28 mouse cellular contexts compared by ENCODE assay signal in genomic region chr8:45743739-45744138, GRCm38 (mm10).
"Had no signal": no experiment of that assay in that cellular context is flagged by ENCODE, and none has a peak within 500 bp of the region (broad histone marks: within the 10 kb centered on the region; RNA-seq: fewer than 3 reads in every experiment).

No protein-coding gene starts in this region.

- H3K27me3 ChIP-seq: embryonic facial prominence, embryonic 12.5 days; embryonic facial prominence, embryonic 13.5 days; embryonic facial prominence, embryonic 15.5 days; forebrain, embryonic 12.5 days; forebrain, embryonic 13.5 days; forebrain, embryonic 15.5 days had no signal

- ATAC-seq: forebrain, embryonic 13.5 days; forebrain, embryonic 14.5 days; forebrain, embryonic 15.5 days; forebrain, embryonic 16.5 days; forebrain, postnatal 0 days had no signal

- H3K9me3 ChIP-seq: embryonic facial prominence, embryonic 10.5 days; embryonic facial prominence, embryonic 12.5 days; embryonic facial prominence, embryonic 13.5 days; embryonic facial prominence, embryonic 15.5 days; forebrain, embryonic 10.5 days; forebrain, embryonic 12.5 days; forebrain, embryonic 13.5 days; forebrain, embryonic 15.5 days had no signal

- H3K9ac ChIP-seq: embryonic facial prominence, embryonic 12.5 days; embryonic facial prominence, embryonic 13.5 days; embryonic facial prominence, embryonic 15.5 days; forebrain, embryonic 12.5 days; forebrain, embryonic 13.5 days; forebrain, embryonic 15.5 days; forebrain, postnatal 0 days had no signal

- DNase-seq: cerebellum, adult 2 months; cerebellum, adult 8-10 months; cerebellum, adult 9-10 months; cerebellum, adult 9-11 months; cerebellum, postnatal 10 days; cerebellum, postnatal 14 days; cerebellum, postnatal 36 days; embryo, embryonic 11 days; forebrain, postnatal 0 days; gastrocnemius, adult 2 months; gastrocnemius, postnatal 10 days; gastrocnemius, postnatal 14 days; gastrocnemius, postnatal 25 days; gastrocnemius, postnatal 36 days; heart, adult 11 months; heart, adult 18-20 months; heart, adult 2 months had no signal

- H3K4me1 ChIP-seq: embryonic facial prominence, embryonic 10.5 days; embryonic facial prominence, embryonic 12.5 days; embryonic facial prominence, embryonic 13.5 days; embryonic facial prominence, embryonic 15.5 days; forebrain, embryonic 10.5 days; forebrain, embryonic 13.5 days; forebrain, embryonic 15.5 days had no signal

- H3K27ac ChIP-seq: embryonic facial prominence, embryonic 10.5 days; embryonic facial prominence, embryonic 12.5 days; embryonic facial prominence, embryonic 13.5 days; embryonic facial prominence, embryonic 15.5 days; forebrain, embryonic 10.5 days; forebrain, embryonic 12.5 days; forebrain, embryonic 13.5 days; forebrain, embryonic 15.5 days; gastrocnemius, adult 2 months; heart, adult 2 months had no signal

- H3K4me2 ChIP-seq: embryonic facial prominence, embryonic 12.5 days; embryonic facial prominence, embryonic 13.5 days; embryonic facial prominence, embryonic 15.5 days; forebrain, embryonic 12.5 days; forebrain, embryonic 13.5 days; forebrain, embryonic 15.5 days had no signal

- H3K4me3 ChIP-seq: embryonic facial prominence, embryonic 10.5 days; embryonic facial prominence, embryonic 12.5 days; embryonic facial prominence, embryonic 13.5 days; embryonic facial prominence, embryonic 15.5 days; erythroblast, embryonic 14.5 days; forebrain, embryonic 10.5 days; forebrain, embryonic 12.5 days; forebrain, embryonic 13.5 days; forebrain, embryonic 15.5 days; gastrocnemius, adult 2 months; heart, adult 2 months had no signal

- H3K36me3 ChIP-seq: embryonic facial prominence, embryonic 10.5 days; embryonic facial prominence, embryonic 12.5 days; embryonic facial prominence, embryonic 13.5 days; embryonic facial prominence, embryonic 15.5 days; forebrain, embryonic 12.5 days had no signal
